Mouse (Mus musculus): ENCODE measurements around the gene Rab33b.
A peak's percentile ranks its signal among the peaks of the same experiment; 100 is the strongest.
"Not testable (repeated sequence)": the region's sequence is repeated elsewhere in the genome, so short reads cannot be mapped to it uniquely, and the experiment has no call there.

Rab33b gene

GRCm38 (mm10) chr3:51483741-51484359, at the start of gene Rab33b:
Gene Rab33b, plus strand, starts transcription at chr3:51483920.
- DNase-seq (ENCODE audit: low spot score) = peak; percentile 95

GRCm38 (mm10) chr3:51434364-51434763, 49.4 kb upstream of the Rab33b start:
- DNase-seq (ENCODE audit: low spot score) = not testable (repeated sequence)

- DNase-seq (ENCODE audit: low spot score) = no peak
Observed at GRCm38 (mm10) chr3:51434871-51435595, 48.7 kb upstream of the Rab33b start.

GRCm38 (mm10) chr3:51468530-51468929, 15.2 kb upstream of the Rab33b start:
- no peak for DNase-seq (ENCODE audit: low spot score)

- DNase-seq (ENCODE audit: low spot score) = no peak
Observed at GRCm38 (mm10) chr3:51475706-51476105, 8.0 kb upstream of the Rab33b start.

- no peak for DNase-seq (ENCODE audit: low spot score)
Observed at GRCm38 (mm10) chr3:51479893-51480292, 3.8 kb upstream of the Rab33b start.

- DNase-seq (ENCODE audit: low spot score) = peak; percentile 58
Observed at GRCm38 (mm10) chr3:51481059-51481458, 2.7 kb upstream of the Rab33b start.

- DNase-seq (ENCODE audit: low spot score) = no peak
Observed at GRCm38 (mm10) chr3:51481881-51482280, 1.8 kb upstream of the Rab33b start.

GRCm38 (mm10) chr3:51482781-51483180, 939 bp upstream of the Rab33b start:
- DNase-seq (ENCODE audit: low spot score) = no peak

- no peak for DNase-seq (ENCODE audit: low spot score)
Observed at GRCm38 (mm10) chr3:51484370-51484769, 650 bp downstream of the Rab33b start.

- no peak for DNase-seq (ENCODE audit: low spot score)
Observed at GRCm38 (mm10) chr3:51485347-51485746, 1.6 kb downstream of the Rab33b start.

- no peak for DNase-seq (ENCODE audit: low spot score)
Observed at GRCm38 (mm10) chr3:51486491-51487195, 2.9 kb downstream of the Rab33b start.

- DNase-seq (ENCODE audit: low spot score) = no peak
Observed at GRCm38 (mm10) chr3:51490088-51490753, 6.5 kb downstream of the Rab33b start.

- no peak for DNase-seq (ENCODE audit: low spot score)
Observed at GRCm38 (mm10) chr3:51493272-51493838, 9.6 kb downstream of the Rab33b start.

- no peak for DNase-seq (ENCODE audit: low spot score)
Observed at GRCm38 (mm10) chr3:51494466-51494865, 10.7 kb downstream of the Rab33b start.

GRCm38 (mm10) chr3:51495646-51496045, 11.9 kb downstream of the Rab33b start:
- no peak for DNase-seq (ENCODE audit: low spot score)

- DNase-seq (ENCODE audit: low spot score) = no peak
Observed at GRCm38 (mm10) chr3:51497978-51498377, 14.3 kb downstream of the Rab33b start.

GRCm38 (mm10) chr3:51498659-51499058, 14.9 kb downstream of the Rab33b start:
- no peak for DNase-seq (ENCODE audit: low spot score)

- DNase-seq (ENCODE audit: low spot score) = peak; percentile 46
Observed at GRCm38 (mm10) chr3:51499876-51500275, 16.2 kb downstream of the Rab33b start.

- no peak for DNase-seq (ENCODE audit: low spot score)
Observed at GRCm38 (mm10) chr3:51504385-51504952, 20.7 kb downstream of the Rab33b start.

- DNase-seq (ENCODE audit: low spot score) = no peak
Observed at GRCm38 (mm10) chr3:51505465-51505864, 21.7 kb downstream of the Rab33b start.

GRCm38 (mm10) chr3:51510903-51511302, 27.2 kb downstream of the Rab33b start:
- DNase-seq (ENCODE audit: low spot score) = peak; percentile 86

Measured in urinary bladder, postnatal 25 days (tissue).